Mouse (Mus musculus) olfactory bulb, adult 2 months (tissue): ENCODE data around the gene Orm1.

Source experiments
- CTCF ChIP-seq: fragments of 200-500 bp; IDR thresholded peaks from 2 replicates; pipeline ENCODE4 v1.5.1; 2012; ENCODE audit warnings: low read depth, mild to moderate bottlenecking, low read length, moderate library complexity; ENCODE audit not compliant: insufficient read depth
- POLR2A ChIP-seq: fragments of 200-500 bp; IDR thresholded peaks from 2 replicates; pipeline ENCODE4 v1.6.1; 2012; ENCODE audit warnings: mild to moderate bottlenecking, low read depth, low read length, moderate library complexity; ENCODE audit not compliant: insufficient read depth

GRCm38 (mm10) chr4:63359861-63360260 is 15.5 kb downstream of the Orm1 start:
- TF ChIP-seq CTCF = no peak
- TF ChIP-seq POLR2A = no peak
